Mouse (Mus musculus) ZHBTc4 (cell line): ENCODE measurements around the gene Ptprm.
A peak's percentile ranks its signal among the peaks of the same experiment; 100 is the strongest.

Experiments
- DNase-seq: peaks from one replicate; pipeline ENCODE4 v3.0.0-alpha.2; 2011; ENCODE audit warnings: low read depth, low spot score

Ptprm gene

GRCm38 (mm10) chr17:67354451-67355011, at the start of gene Ptprm:
Gene Ptprm (minus strand): TSS chr17:67354457.
- DNase-seq: peak; percentile 88

- DNase-seq: no peak
These were observed 41.9 kb upstream of the Ptprm start for GRCm38 (mm10) chr17:67396205-67396604.

- DNase-seq: no peak
These were observed 36.6 kb upstream of the Ptprm start for GRCm38 (mm10) chr17:67390851-67391250.

- no peak for DNase-seq
These were observed 33.9 kb upstream of the Ptprm start for GRCm38 (mm10) chr17:67388171-67388570.

GRCm38 (mm10) chr17:67385286-67385685, 31.0 kb upstream of the Ptprm start:
- DNase-seq: no peak

GRCm38 (mm10) chr17:67383635-67384034, 29.4 kb upstream of the Ptprm start:
- no peak for DNase-seq

- no peak for DNase-seq
These were observed 27.4 kb upstream of the Ptprm start for GRCm38 (mm10) chr17:67381618-67382017.

GRCm38 (mm10) chr17:67367866-67368265, 13.6 kb upstream of the Ptprm start:
- DNase-seq: no peak

- DNase-seq: no peak
These were observed 10.2 kb upstream of the Ptprm start for GRCm38 (mm10) chr17:67364491-67364890.

GRCm38 (mm10) chr17:67363377-67364070, 9.3 kb upstream of the Ptprm start:
- no peak for DNase-seq

- no peak for DNase-seq
These were observed 7.9 kb upstream of the Ptprm start for GRCm38 (mm10) chr17:67362131-67362530.

- DNase-seq: no peak
These were observed 6.3 kb upstream of the Ptprm start for GRCm38 (mm10) chr17:67360606-67361005.

- DNase-seq: no peak
These were observed 5.3 kb upstream of the Ptprm start for GRCm38 (mm10) chr17:67359578-67359977.

- DNase-seq: peak; percentile 61
These were observed 4.3 kb upstream of the Ptprm start for GRCm38 (mm10) chr17:67358541-67358940.

GRCm38 (mm10) chr17:67357191-67357590, 2.9 kb upstream of the Ptprm start:
- DNase-seq: no peak

- no peak for DNase-seq
These were observed 994 bp upstream of the Ptprm start for GRCm38 (mm10) chr17:67355251-67355650.

- no peak for DNase-seq
These were observed 334 bp downstream of the Ptprm start for GRCm38 (mm10) chr17:67353796-67354450.

- DNase-seq: peak; percentile 61
These were observed 1.1 kb downstream of the Ptprm start for GRCm38 (mm10) chr17:67352956-67353795.

GRCm38 (mm10) chr17:67351423-67351822, 2.8 kb downstream of the Ptprm start:
- no peak for DNase-seq

- DNase-seq: no peak
These were observed 3.7 kb downstream of the Ptprm start for GRCm38 (mm10) chr17:67350536-67350935.

GRCm38 (mm10) chr17:67349594-67349993, 4.7 kb downstream of the Ptprm start:
- DNase-seq: peak; percentile 46

- no peak for DNase-seq
These were observed 7.3 kb downstream of the Ptprm start for GRCm38 (mm10) chr17:67346921-67347320.
